Comparison of ENCODE assay signal across 17 mouse cellular contexts in the genomic region with DNA sequence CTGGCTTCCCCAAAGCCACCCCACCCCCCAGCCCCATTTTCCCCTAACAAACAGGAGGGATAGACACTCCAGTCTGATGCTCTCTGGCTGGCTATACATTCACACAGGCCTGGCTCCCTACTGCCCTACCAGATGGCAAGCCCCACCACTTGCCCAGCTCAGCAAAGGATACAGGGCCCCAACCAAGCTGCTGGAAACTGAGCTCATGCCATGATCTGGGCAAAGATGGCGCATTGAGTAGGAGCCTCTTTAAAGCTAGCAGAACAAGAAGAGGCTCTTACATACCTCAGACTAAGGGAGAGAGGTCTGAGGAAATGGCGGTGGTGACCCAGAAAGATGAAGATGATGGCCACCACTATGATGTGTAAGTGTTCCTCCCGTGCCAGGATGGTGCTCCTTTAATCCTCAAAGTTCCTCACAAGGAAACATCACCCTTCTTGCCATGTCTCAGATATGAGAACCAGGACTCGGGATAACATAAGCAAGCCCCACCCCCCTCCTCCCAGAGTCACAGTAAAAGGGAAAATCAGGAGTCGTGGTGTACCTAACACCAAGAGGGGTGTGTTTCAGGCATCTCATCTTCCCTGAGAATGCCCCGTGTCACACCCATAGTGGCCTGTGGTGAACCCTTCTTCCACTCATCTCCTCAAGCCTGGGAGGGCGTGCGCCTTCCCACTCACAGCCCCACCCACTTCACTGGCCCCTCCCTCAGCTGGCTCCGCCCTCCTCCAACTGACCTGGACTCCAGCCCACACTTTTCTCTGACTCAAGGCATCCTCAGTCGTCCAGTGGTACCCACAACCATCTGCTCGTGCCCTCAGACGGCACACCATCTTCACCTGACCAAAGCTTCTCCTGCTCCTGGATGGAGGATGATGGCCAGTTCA. TPM values are rescaled to one million over a fixed set of nuclear protein-coding genes. Genes with fewer than 3 reads are reported as not detected.
A peak's percentile ranks its signal among the peaks of the same experiment; 100 is the strongest.
DNase-seq lines count a peak whose midpoint lies in the region; ATAC-seq and TF ChIP-seq lines count a peak whose summit lies in the region.
"Had no signal": no experiment of that assay in that cellular context is flagged by ENCODE, and none has a peak within 500 bp of the region (broad histone marks: within the 10 kb centered on the region; RNA-seq: fewer than 3 reads in every experiment).

No protein-coding gene starts in this region.

- H3K4me2 ChIP-seq in heart, postnatal 0 days (ENCODE audit: low read depth, low read length), result no peak overlapping the region
- H3K4me2 ChIP-seq: embryonic facial prominence, embryonic 13.5 days had no signal

- 81% methylated on average over 12 of the region's 12 CpGs for WGBS in heart, postnatal 0 days

- no peak overlapping the region for H3K4me3 ChIP-seq in heart, postnatal 0 days (ENCODE audit: low read depth, low read length)
- H3K4me3 ChIP-seq: embryonic facial prominence, embryonic 13.5 days; megakaryocyte, embryonic 14.5 days had no signal

- H3K9ac ChIP-seq in heart, postnatal 0 days (replicated peaks; ENCODE audit: low read depth, low read length), result no peak overlapping the region
- H3K9ac ChIP-seq: embryonic facial prominence, embryonic 13.5 days had no signal

- H3K4me1 ChIP-seq in heart, postnatal 0 days (ENCODE audit: control insufficient read depth, insufficient read depth), result peaks cover 52% of the 10 kb centered on the region

- intact Hi-C loops in heart, postnatal 14 days (cut with DNase I), result no loop called here

- no peaks in the 10 kb centered on the region for H3K9me3 ChIP-seq in heart, postnatal 0 days (replicated peaks; ENCODE audit: control insufficient read depth, low read length)
- H3K9me3 ChIP-seq: embryonic facial prominence, embryonic 13.5 days; G1E had no signal

- no peak for DNase-seq in cerebellum, postnatal 4 days (ENCODE audit: low spot score in 2 of 2)
- no peak for DNase-seq in heart, postnatal 0 days (ENCODE audit: low spot score)
- DNase-seq in heart, postnatal 14 days, result no peak
- peak; percentile 69 for DNase-seq in ZHBTc4 (ENCODE audit: low read depth, low spot score)
- peak; percentile 81 to 83 for DNase-seq in cerebellum, postnatal 36 days
- DNase-seq in adrenal gland, adult (ENCODE audit: inconsistent age in 2 of 2, low spot score in 1 of 2), result no peak
- DNase-seq: kidney, adult 11 months; thymus, adult 2 months had no signal

- peak overlapping the region; percentile 14; the same call in 1 of the 2 replicates for H3K27ac ChIP-seq in heart, postnatal 0 days (ENCODE audit: low read depth)
- H3K27ac ChIP-seq: embryonic facial prominence, embryonic 13.5 days had no signal

- no peaks in the 10 kb centered on the region for H3K36me3 ChIP-seq in heart, postnatal 0 days (replicated peaks; ENCODE audit: control insufficient read depth, insufficient read depth, low read length)
- H3K36me3 ChIP-seq: embryonic facial prominence, embryonic 13.5 days; G1E had no signal

- ATAC-seq in cerebellum, adult (ENCODE audit: insufficient number of reproducible peaks, low FRiP score, low TSS enrichment), result peak; percentile 55
- no peak for ATAC-seq in heart, postnatal 0 days (ENCODE audit: insufficient read depth, low read depth)
- no peak for ATAC-seq in activated CD4-positive, CD25-positive, alpha-beta regulatory T cell, adult 4 months

- no peaks in the 10 kb centered on the region for H3K27me3 ChIP-seq in heart, postnatal 0 days (ENCODE audit: control insufficient read depth, insufficient read depth, low read length)
- H3K27me3 ChIP-seq: embryonic facial prominence, embryonic 13.5 days had no signal

- TF ChIP-seq EP300 in heart, postnatal 0 days (IDR thresholded peaks at IDR 0.05; ENCODE audit: low read depth), result no peak

- TF ChIP-seq CTCF in heart, postnatal 0 days (IDR thresholded peaks at IDR 0.05; ENCODE audit: low read depth), result no peak

RNA-seq across cellular contexts. Expression of a gene that starts 3.4 kb away (rescaled TPM):
- 5.2 and 12.3 TPM in 2 replicates for total RNA-seq in heart, postnatal 0 days (2014; rRNA removed; ENCODE audit: low replicate concordance)
- 6.2 and 6.4 TPM in 2 replicates for polyA plus RNA-seq in heart, postnatal 0 days (2015; fragmentation: Nextera tagmentation; extraction: Ambion mirVana)
- total RNA-seq in heart, postnatal 14 days (2021), result 1 to 10 TPM; 2.8 to 3.5 TPM
- polyA plus RNA-seq in activated CD4-positive, CD25-positive, alpha-beta regulatory T cell, adult 4 months (2017; shearing (Covaris generic)), result under 1 TPM in 1 of 2 experiments, not detected in 1; 0.15 TPM

RNA-seq across cellular contexts. Expression of a gene that starts 25.6 kb away (rescaled TPM):
- total RNA-seq in heart, postnatal 0 days (2014; rRNA removed; ENCODE audit: low replicate concordance), result 51.8 and 59.8 TPM in 2 replicates
- polyA plus RNA-seq in heart, postnatal 0 days (2015; fragmentation: Nextera tagmentation; extraction: Ambion mirVana), result 30.1 and 31.1 TPM in 2 replicates
- total RNA-seq in heart, postnatal 14 days (2021), result 10 to 100 TPM; 22.6 to 22.8 TPM
- polyA plus RNA-seq in activated CD4-positive, CD25-positive, alpha-beta regulatory T cell, adult 4 months (2017; shearing (Covaris generic)), result 10 to 100 TPM; 23.6 to 33.3 TPM

RNA-seq across cellular contexts. Expression of a gene that starts 46.4 kb away (rescaled TPM):
- total RNA-seq in heart, postnatal 0 days (2014; rRNA removed; ENCODE audit: low replicate concordance), result not detected in 2 replicates
- polyA plus RNA-seq in heart, postnatal 0 days (2015; fragmentation: Nextera tagmentation; extraction: Ambion mirVana), result 0.25 and 0.31 TPM in 2 replicates
- not detected for total RNA-seq in heart, postnatal 14 days (2021)
- not detected for polyA plus RNA-seq in activated CD4-positive, CD25-positive, alpha-beta regulatory T cell, adult 4 months (2017; shearing (Covaris generic))
- total RNA-seq: G1E; heart, postnatal 25 days; layer of hippocampus, adult 18-20 months; left cerebral cortex, postnatal 10 days had no signal
- polyA plus RNA-seq: G1E had no signal

RNA-seq across cellular contexts. Expression of a gene that starts 49.6 kb away (rescaled TPM):
- total RNA-seq in heart, postnatal 0 days (2014; rRNA removed; ENCODE audit: low replicate concordance), result not detected in 2 replicates
- polyA plus RNA-seq in heart, postnatal 0 days (2015; fragmentation: Nextera tagmentation; extraction: Ambion mirVana), result not detected in 2 replicates
- not detected for total RNA-seq in heart, postnatal 14 days (2021)
- polyA plus RNA-seq in activated CD4-positive, CD25-positive, alpha-beta regulatory T cell, adult 4 months (2017; shearing (Covaris generic)), result not detected
- total RNA-seq: heart, postnatal 25 days; layer of hippocampus, adult 18-20 months; left cerebral cortex, postnatal 10 days had no signal
- polyA plus RNA-seq: embryonic facial prominence, embryonic 13.5 days; G1E; liver, embryonic 16.5 days; thymus, adult 2 months had no signal

Comparison
In these comparisons a context has a peak if more than half of its experiments do, and no peak if none do; other contexts are left out.
1. DNase-seq: peak in ZHBTc4 (single experiment) and cerebellum, postnatal 36 days (2 of 2); none in cerebellum, postnatal 4 days (0 of 2), heart, postnatal 0 days (single experiment), heart, postnatal 14 days (0 of 2) and adrenal gland, adult (0 of 2).